In the genomic region with DNA sequence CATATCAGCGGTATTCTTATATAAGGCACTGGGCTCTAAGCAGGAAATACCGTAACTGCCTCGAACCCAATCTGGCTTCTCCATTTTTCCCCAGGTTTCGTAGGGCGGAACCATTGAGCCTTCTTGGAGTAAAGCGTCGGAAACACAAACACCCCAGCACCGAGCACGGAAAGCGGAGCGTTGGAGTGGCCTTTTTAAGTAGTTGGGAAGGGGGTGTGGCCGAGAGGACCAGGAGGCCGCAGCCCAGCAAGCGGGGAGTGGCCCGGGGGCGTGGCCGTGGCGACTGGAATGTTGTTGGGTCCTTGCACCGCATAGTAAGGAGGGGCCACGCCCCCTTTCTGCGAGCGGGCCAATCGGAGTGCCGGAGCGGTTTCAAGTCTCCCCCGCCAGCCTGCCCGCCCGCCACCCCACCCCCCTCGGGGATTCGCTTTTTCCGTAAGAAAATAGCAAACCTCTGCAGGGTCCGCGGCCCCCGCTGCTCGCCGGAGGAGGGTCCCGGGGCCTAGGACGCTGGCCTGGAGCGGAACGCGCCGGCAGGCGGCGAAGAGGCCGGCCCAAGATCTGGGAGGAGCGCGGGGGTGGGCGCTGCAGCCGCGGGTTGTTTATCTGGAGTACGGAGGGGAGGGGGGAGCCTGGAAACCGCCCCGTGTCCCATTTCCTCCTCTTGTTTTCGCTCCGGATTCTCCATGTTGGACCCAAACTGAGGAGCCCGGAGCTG, we compare ENCODE assay signal across 8 mouse cellular contexts. TPM values are rescaled to one million over a fixed set of nuclear protein-coding genes. Genes with fewer than 3 reads are reported as not detected.
DNase-seq lines count a peak whose midpoint lies in the region; ATAC-seq lines count a peak whose summit lies in the region.

A gene (plus strand): TSS at position 441 of the 718 bp plus-strand sequence.

- no peaks in the 10 kb centered on the region for H3K27me3 ChIP-seq in heart, embryonic 14.5 days (ENCODE audit: control insufficient read depth, insufficient read depth, low read length)
- peaks cover 15% of the 10 kb centered on the region for H3K27me3 ChIP-seq in liver, embryonic 13.5 days
- no peaks in the 10 kb centered on the region for H3K27me3 ChIP-seq in stomach, embryonic 16.5 days (ENCODE audit: control insufficient read depth, insufficient read depth, low read length)

- H3K4me1 ChIP-seq in heart, embryonic 14.5 days (ENCODE audit: control insufficient read depth in 2 of 2, insufficient read depth in 2 of 2, low read length in 2 of 2), result peaks cover 27 to 35% of the 10 kb centered on the region in 2 experiments
- H3K4me1 ChIP-seq in liver, embryonic 13.5 days (replicated peaks), result peaks cover 51% of the 10 kb centered on the region
- peaks cover 48% of the 10 kb centered on the region for H3K4me1 ChIP-seq in stomach, embryonic 16.5 days (ENCODE audit: control insufficient read depth, insufficient read depth, low read length)

- DNase-seq in c-Kit-negative CD71-positive TER-119-positive erythroid progenitor cells, embryonic 14.5 days (ENCODE audit: low read depth, low spot score), result peak; percentile 98
- DNase-seq in fibroblast of lung, adult 2 months (ENCODE audit: low read depth), result peak; percentile 97
- DNase-seq in kidney, postnatal 14 days, result peak; percentile 100
- peak; percentile 99 for DNase-seq in liver, embryonic 13.5 days
- peak; percentile 100 for DNase-seq in neural tube, embryonic 10.5 days (ENCODE audit: extremely low spot score, low spot score)

- peak within 1 kb of the TSS; percentile 99 for H3K9ac ChIP-seq in heart, embryonic 14.5 days (ENCODE audit: low read length)
- H3K9ac ChIP-seq in liver, embryonic 13.5 days, result peak within 1 kb of the TSS; percentile 91
- H3K9ac ChIP-seq in stomach, embryonic 16.5 days (ENCODE audit: low read length), result peak within 1 kb of the TSS; percentile 99

- 2% methylated on average over 45 of the region's 56 CpGs for WGBS in heart, embryonic 14.5 days
- WGBS in liver, embryonic 13.5 days (ENCODE audit: insufficient replicate concordance), result under 1% methylated on average over 55 of the region's 56 CpGs
- under 1% methylated on average over 53 of the region's 56 CpGs for WGBS in stomach, embryonic 16.5 days

- ATAC-seq in CD4-positive, CD25-positive, alpha-beta regulatory T cell, adult 4 months, result peak; percentile 79
- ATAC-seq in heart, embryonic 14.5 days (ENCODE audit: insufficient number of reproducible peaks, insufficient read depth, low FRiP score, low read depth), result peak; percentile 94
- peak; percentile 90 for ATAC-seq in liver, embryonic 13.5 days (ENCODE audit: low read depth)
- peak; percentile 94 for ATAC-seq in stomach, embryonic 16.5 days (ENCODE audit: insufficient read depth, low FRiP score)

- H3K36me3 ChIP-seq in heart, embryonic 14.5 days (ENCODE audit: control insufficient read depth, insufficient read depth, low read length), result no peaks in the 10 kb centered on the region
- H3K36me3 ChIP-seq in liver, embryonic 13.5 days, result no peaks in the 10 kb centered on the region
- no peaks in the 10 kb centered on the region for H3K36me3 ChIP-seq in stomach, embryonic 16.5 days (ENCODE audit: control insufficient read depth, insufficient read depth, low read length)

- H3K9me3 ChIP-seq in heart, embryonic 14.5 days (ENCODE audit: control insufficient read depth, low read length), result no peaks in the 10 kb centered on the region
- H3K9me3 ChIP-seq in liver, embryonic 13.5 days (replicated peaks), result no peaks in the 10 kb centered on the region
- H3K9me3 ChIP-seq in stomach, embryonic 16.5 days (replicated peaks; ENCODE audit: control insufficient read depth, low read length), result no peaks in the 10 kb centered on the region

- peak within 1 kb of the TSS; percentile 82 for H3K4me2 ChIP-seq in heart, embryonic 14.5 days (ENCODE audit: low read length)
- peak within 1 kb of the TSS; percentile 86 for H3K4me2 ChIP-seq in liver, embryonic 13.5 days
- peak within 1 kb of the TSS; percentile 96 for H3K4me2 ChIP-seq in stomach, embryonic 16.5 days (ENCODE audit: low read depth, low read length)

- H3K27ac ChIP-seq in heart, embryonic 14.5 days (replicated peaks in 1 of 2; ENCODE audit: control insufficient read depth in 1 of 2, insufficient read depth in 1 of 2, low read depth in 2 of 2, low read length in 2 of 2), result peak within 1 kb of the TSS; percentile 99 to 100
- peak within 1 kb of the TSS; percentile 87 for H3K27ac ChIP-seq in liver, embryonic 13.5 days
- peak within 1 kb of the TSS; percentile 100 for H3K27ac ChIP-seq in stomach, embryonic 16.5 days (ENCODE audit: low read length)

- peak within 1 kb of the TSS; percentile 95 to 97 for H3K4me3 ChIP-seq in heart, embryonic 14.5 days (ENCODE audit: control insufficient read depth in 1 of 2, insufficient read depth in 1 of 2, low read depth in 1 of 2, low read length in 2 of 2)
- H3K4me3 ChIP-seq in liver, embryonic 13.5 days (replicated peaks), result peak within 1 kb of the TSS; percentile 92
- peak within 1 kb of the TSS; percentile 90 for H3K4me3 ChIP-seq in stomach, embryonic 16.5 days (replicated peaks; ENCODE audit: low read length)

RNA-seq across cellular contexts. Expression of the gene that starts here (rescaled TPM):
- 10 to 100 TPM; 35.4 to 37.8 TPM for polyA plus RNA-seq in CD4-positive, CD25-positive, alpha-beta regulatory T cell, adult 4 months (2017; shearing (Covaris generic))
- polyA plus RNA-seq in heart, embryonic 14.5 days (2014; fragmentation: Nextera tagmentation; extraction: Ambion mirVana), result 60.4 and 64.4 TPM in 2 replicates
- polyA plus RNA-seq in liver, embryonic 13.5 days (2015; fragmentation: Nextera tagmentation; extraction: Ambion mirVana), result 9.9 and 10.8 TPM in 2 replicates
- 49.4 and 53.4 TPM in 2 replicates for polyA plus RNA-seq in stomach, embryonic 16.5 days (2015; fragmentation: Nextera tagmentation; extraction: Ambion mirVana)

Comparison
In these comparisons a context has a peak if more than half of its experiments do, and no peak if none do; other contexts are left out.
1. Peak in every context shown above with its lines: DNase-seq, ATAC-seq, H3K4me3 ChIP-seq and H3K27ac ChIP-seq.